Mouse (Mus musculus): Measurements from ENCODE around the gene Adamts17.

GRCm38 (mm10) chr7:66797345-66797744 lies 42.2 kb upstream of the Adamts17 start:
- TF ChIP-seq CTCF (IDR thresholded peaks at IDR 0.05; ENCODE audit: borderline replicate concordance, extremely low read depth, insufficient read depth, insufficient read length): no peak
- TF ChIP-seq POLR2A (IDR thresholded peaks at IDR 0.05; ENCODE audit: borderline replicate concordance, extremely low read depth, insufficient read depth, insufficient read length, poor library complexity, severe bottlenecking): no peak

Measured in brain, embryonic 14.5 days (tissue).